Mouse (Mus musculus): ENCODE measurements around the gene Dpep2nb. TPM values are rescaled to one million over a fixed set of nuclear protein-coding genes. Genes with fewer than 3 reads are reported as not detected.

Dpep2nb gene
- polyA plus RNA-seq, 1 experiment: 3.0 TPM

DNA sequence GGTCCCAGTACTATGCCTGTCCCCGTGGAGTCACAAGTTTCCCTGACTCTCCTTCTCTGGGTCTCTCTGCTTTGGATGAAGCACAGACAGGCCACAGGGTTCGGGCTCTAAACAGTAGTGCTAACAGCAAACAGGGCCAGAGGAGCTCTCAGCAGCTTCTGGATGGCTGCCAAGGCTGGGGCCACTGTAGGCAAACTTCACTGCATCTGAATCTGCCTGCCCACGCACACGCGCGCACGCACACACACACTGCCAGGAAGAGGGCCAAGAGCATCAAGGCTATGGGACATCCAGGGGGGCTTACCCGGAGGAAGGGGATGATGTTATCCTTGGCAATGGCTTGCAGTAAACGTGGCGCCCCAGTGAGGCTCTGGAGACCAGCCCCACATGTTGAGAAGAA lies 56.4 kb downstream of the Dpep2nb start:
- H3K4me1 ChIP-seq (ENCODE audit: control insufficient read depth, insufficient read depth, low read length): no peaks in the 10 kb centered on the region
- no peaks in the 10 kb centered on the region for H3K36me3 ChIP-seq (ENCODE audit: control insufficient read depth, insufficient read depth, low read length)
- no peak for TF ChIP-seq POLR2A (IDR thresholded peaks at IDR 0.05; ENCODE audit: control insufficient read depth, low read depth, low read length)
- TF ChIP-seq CTCF (IDR thresholded peaks at IDR 0.05; ENCODE audit: control insufficient read depth, insufficient read depth, insufficient replicate concordance, low read depth, low read length): no peak
- H3K27me3 ChIP-seq (ENCODE audit: control insufficient read depth, insufficient read depth, low read length): no peaks in the 10 kb centered on the region
- no peak overlapping the region for H3K27ac ChIP-seq (ENCODE audit: control insufficient read depth, insufficient read depth, low read depth, low read length)
- no peak overlapping the region for H3K4me3 ChIP-seq (ENCODE audit: control insufficient read depth, low read depth, low read length)

Other genes with a start within 250 kb of the Dpep2nb start
- 2.5 and 3.3 TPM in 2 replicates for gene Gfod2, start 247.3 kb downstream of the Dpep2nb start, polyA plus RNA-seq (2012; rRNA removed)
- 48.4 and 50.2 TPM in 2 replicates for gene Ranbp10, start 178.6 kb downstream of the Dpep2nb start, polyA plus RNA-seq (2012; rRNA removed)
- gene Tsnaxip1, start 178.2 kb downstream of the Dpep2nb start, polyA plus RNA-seq (2012; rRNA removed): 130 and 137 TPM in 2 replicates
- gene Cenpt, start 152.7 kb downstream of the Dpep2nb start, polyA plus RNA-seq (2012; rRNA removed): 15.7 and 16.3 TPM in 2 replicates
- gene Thap11, start 150.8 kb downstream of the Dpep2nb start, polyA plus RNA-seq (2012; rRNA removed): 13.1 and 14.0 TPM in 2 replicates
- gene Nutf2, start 145.4 kb downstream of the Dpep2nb start, polyA plus RNA-seq (2012; rRNA removed): 29.9 and 32.1 TPM in 2 replicates
- gene Edc4, start 125.1 kb downstream of the Dpep2nb start, polyA plus RNA-seq (2012; rRNA removed): 85.5 and 87.8 TPM in 2 replicates
- gene Nrn1l, start 112.4 kb downstream of the Dpep2nb start, polyA plus RNA-seq (2012; rRNA removed): 3.8 and 5.0 TPM in 2 replicates
- gene Pskh1, start 105.5 kb downstream of the Dpep2nb start, polyA plus RNA-seq (2012; rRNA removed): 16.7 and 19.4 TPM in 2 replicates
- 0.91 and 0.96 TPM in 2 replicates for gene Ctrl, start 72.1 kb downstream of the Dpep2nb start, polyA plus RNA-seq (2012; rRNA removed)
- gene Psmb10, start 67.5 kb downstream of the Dpep2nb start, polyA plus RNA-seq (2012; rRNA removed): 10.5 and 11.3 TPM in 2 replicates
- 0.84 and 1.6 TPM in 2 replicates for gene Lcat, start 62.6 kb downstream of the Dpep2nb start, polyA plus RNA-seq (2012; rRNA removed)
- gene Slc12a4, start 39.9 kb downstream of the Dpep2nb start, polyA plus RNA-seq (2012; rRNA removed): 5.6 and 5.9 TPM in 2 replicates
- gene Dpep3, start 26.5 kb downstream of the Dpep2nb start, polyA plus RNA-seq (2012; rRNA removed): 561 and 647 TPM in 2 replicates
- gene Dus2, start 14.6 kb downstream of the Dpep2nb start, polyA plus RNA-seq (2012; rRNA removed): 11.4 and 12.8 TPM in 2 replicates
- 4.4 and 4.9 TPM in 2 replicates for gene Ddx28, start 5.9 kb upstream of the Dpep2nb start, polyA plus RNA-seq (2012; rRNA removed)
- 9.0 and 11.9 TPM in 2 replicates for gene Nfatc3, start 52.9 kb upstream of the Dpep2nb start, polyA plus RNA-seq (2012; rRNA removed)
- gene Esrp2, start 131.0 kb upstream of the Dpep2nb start, polyA plus RNA-seq (2012; rRNA removed): 0.84 and 1.8 TPM in 2 replicates
- 1.9 and 2.6 TPM in 2 replicates for gene Pla2g15, start 144.4 kb upstream of the Dpep2nb start, polyA plus RNA-seq (2012; rRNA removed)
- 54.1 and 69.5 TPM in 2 replicates for gene Slc7a6, start 162.9 kb upstream of the Dpep2nb start, polyA plus RNA-seq (2012; rRNA removed)
- 10.6 and 11.7 TPM in 2 replicates for gene Slc7a6os, start 205.0 kb upstream of the Dpep2nb start, polyA plus RNA-seq (2012; rRNA removed)
- 78.8 and 86.9 TPM in 2 replicates for gene Prmt7, start 205.0 kb upstream of the Dpep2nb start, polyA plus RNA-seq (2012; rRNA removed)

Data from testis, adult 2 months (tissue).